Mouse (Mus musculus): ENCODE results near the gene Fkbp10.

DNA sequence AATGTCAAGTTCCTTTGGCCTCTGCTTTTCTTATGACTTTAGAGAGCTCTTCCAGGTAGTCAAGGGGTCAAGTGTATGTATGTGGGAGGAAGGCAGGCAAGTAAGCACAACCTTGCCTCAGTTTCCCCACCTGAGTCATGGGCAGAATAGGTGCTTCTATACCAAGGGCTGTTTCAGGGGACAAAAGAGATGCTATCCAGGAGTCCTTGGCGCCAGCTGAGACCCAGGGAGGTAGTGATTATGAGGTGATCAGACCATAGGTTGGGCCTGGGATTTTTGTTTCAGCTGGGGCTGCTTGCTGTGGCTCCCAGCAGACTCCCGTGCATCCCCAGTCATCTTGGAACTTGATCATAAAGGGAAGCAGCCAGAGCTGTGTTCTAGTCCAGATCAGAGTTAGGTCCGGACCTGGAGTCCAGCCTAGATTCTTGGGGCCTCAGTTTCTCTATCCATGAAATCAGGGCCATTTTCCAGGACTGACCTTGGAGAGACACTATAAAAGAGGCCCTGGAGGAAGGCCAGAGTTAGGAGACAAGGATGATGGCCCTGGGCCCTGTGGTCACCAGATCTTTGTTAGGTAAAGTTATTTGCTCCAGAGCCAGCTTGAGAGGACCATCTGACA is 10.9 kb upstream of the Fkbp10 start:
- TF ChIP-seq CTCF (IDR thresholded peaks at IDR 0.05; ENCODE audit: extremely low read depth, insufficient read depth, insufficient read length, insufficient replicate concordance) (no peak), POLR2A (IDR thresholded peaks at IDR 0.05; ENCODE audit: low read depth, low read length) (no peak)

Data from spleen, adult 2 months (tissue).